Mouse (Mus musculus): ENCODE measurements around the gene Nup35.
A peak's percentile ranks its signal among the peaks of the same experiment; 100 is the strongest.

Nup35 gene

DNA sequence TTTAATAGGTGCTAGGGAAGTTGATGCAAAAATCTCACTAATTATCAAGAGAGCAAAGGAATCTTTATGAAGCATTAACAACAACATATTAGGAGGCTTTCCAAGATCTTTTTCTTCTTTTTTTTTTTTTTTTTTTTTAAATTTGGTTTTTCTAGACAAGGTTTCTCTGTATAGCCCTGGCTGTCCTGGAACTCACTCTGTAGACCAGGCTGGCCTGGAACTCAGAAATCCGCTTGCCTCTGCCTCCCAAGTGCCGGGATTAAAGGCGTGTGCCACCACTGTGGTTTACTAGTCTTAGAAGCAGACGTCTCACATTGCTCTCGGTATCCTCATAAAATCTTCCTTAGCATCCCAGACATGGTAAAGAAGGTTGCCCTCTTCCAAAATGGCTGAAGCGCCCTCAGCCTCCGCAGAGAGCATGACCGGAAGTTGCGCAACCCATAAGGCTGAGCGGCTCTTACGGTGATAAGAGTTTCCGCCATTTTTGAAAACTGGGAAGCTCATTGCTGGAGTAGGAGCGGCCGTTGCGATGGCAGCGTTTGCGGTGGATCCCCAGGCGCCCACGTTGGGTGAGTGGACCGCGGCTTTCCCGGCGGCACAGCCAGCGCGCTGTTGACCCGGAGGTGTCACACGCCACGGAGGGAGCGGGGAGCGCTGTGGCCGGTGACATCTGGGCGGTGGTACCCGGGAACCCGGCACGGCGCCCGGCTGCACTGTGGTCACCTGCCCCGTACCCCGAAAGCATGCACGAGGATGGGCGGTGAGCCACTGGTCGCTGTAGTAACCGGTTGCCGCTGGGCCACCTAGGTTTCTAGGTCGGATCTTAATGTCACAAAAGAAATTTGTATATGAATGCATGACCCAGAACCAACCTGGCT is 21.6 kb downstream of the Nup35 start:
- DNase-seq (ENCODE audit: low spot score in 2 of 2): peak; percentile 88 to 94

DNA sequence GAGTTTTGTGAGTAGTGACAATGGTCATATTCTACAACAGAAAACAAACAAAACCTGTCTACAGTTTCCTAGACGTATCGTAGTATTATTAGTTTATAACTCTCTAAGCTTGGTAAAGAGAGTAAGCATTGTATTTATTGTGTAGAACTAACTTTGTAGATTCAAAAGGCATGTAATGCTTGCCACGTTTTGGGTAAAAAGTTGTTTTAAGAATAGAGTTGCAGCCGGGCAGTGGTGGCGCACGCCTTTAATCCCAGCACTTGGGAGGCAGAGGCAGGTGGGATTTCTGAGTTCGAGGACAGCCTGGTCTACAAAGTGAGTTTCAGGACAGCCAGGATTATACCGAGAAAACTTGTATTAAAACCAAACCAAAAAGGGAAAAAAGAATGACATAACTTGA is 22.4 kb downstream of the Nup35 start:
- no peak for DNase-seq (ENCODE audit: low spot score in 2 of 2)

DNA sequence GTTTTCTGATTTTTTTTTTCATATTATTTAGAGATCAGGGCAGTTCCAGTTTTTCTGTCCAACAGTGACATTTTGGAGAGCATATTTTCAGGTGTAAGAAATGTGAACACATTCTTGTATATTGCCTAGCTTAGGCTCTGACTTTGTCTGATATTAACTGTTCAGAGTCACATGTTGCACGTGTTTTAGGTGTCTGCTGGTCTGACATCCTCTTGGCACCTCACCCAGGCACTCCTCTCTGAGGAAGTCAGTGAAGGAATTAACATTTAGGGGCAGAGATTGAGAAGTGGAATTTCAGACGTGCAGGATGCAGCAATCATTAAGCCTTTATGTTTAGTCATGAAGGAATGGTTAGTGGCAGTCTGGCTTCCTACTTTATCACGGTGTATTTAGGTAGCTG is 22.8 kb downstream of the Nup35 start:
- DNase-seq (ENCODE audit: low spot score in 2 of 2): no peak

DNA sequence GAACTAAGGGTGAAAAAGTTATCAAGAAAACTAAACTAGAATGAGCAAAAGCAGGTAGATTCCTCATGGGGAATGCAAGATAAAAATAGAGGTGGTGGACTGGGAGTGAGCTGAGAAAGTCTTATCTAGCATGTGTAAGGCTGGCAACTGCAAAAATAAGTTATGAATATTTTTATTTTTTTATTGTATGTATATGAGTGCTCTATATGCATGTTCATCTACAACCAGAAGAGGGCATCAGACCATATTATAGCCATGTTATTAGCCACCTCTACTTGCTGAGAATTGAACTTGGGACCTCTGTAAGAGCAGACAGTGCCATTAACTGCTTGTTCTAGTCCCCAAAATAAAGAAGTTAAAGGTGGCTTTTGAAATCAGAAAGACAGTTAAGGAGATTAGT is 44.4 kb downstream of the Nup35 start:
- DNase-seq (ENCODE audit: low spot score in 2 of 2): no peak

- DNase-seq (ENCODE audit: low spot score in 2 of 2): no peak
Measured at GRCm38 (mm10) chr2:80662682-80663081, 45.6 kb downstream of the Nup35 start.

GRCm38 (mm10) chr2:80667396-80667964 is 50.4 kb downstream of the Nup35 start:
- DNase-seq (ENCODE audit: low spot score in 2 of 2): no peak

- no peak for DNase-seq (ENCODE audit: low spot score in 2 of 2)
Measured at GRCm38 (mm10) chr2:80669868-80670666, 53.0 kb downstream of the Nup35 start.

GRCm38 (mm10) chr2:80678803-80679202 is 61.8 kb downstream of the Nup35 start:
- no peak for DNase-seq (ENCODE audit: low spot score in 2 of 2)

DNA sequence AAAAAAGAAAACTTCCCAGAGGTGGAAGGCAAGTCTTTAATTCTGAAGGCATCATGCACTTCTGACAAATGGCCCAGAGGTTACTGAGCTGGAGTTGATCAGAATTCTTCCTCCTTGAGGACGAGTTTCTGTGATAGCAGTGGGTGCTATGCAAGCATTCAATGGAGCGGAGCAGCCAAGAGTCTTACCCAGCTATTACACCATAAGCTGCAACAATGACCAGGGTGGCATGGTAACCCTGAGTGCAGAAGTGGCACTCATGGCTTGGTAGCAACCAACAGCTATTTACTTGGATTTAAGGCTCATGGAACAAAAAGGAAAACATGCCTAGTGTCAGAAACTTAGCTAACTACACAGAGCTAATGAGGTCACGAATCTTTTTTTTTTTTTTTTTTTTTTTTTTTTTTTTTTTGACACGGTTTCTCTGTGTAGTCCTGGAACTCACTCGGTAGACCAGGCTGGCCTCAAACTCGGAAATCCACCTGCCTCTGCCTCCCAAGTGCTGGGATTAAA is 66.7 kb downstream of the Nup35 start:
- DNase-seq (ENCODE audit: low spot score in 2 of 2): no peak

GRCm38 (mm10) chr2:80684396-80685071 is 67.5 kb downstream of the Nup35 start:
- no peak for DNase-seq (ENCODE audit: low spot score in 2 of 2)

DNA sequence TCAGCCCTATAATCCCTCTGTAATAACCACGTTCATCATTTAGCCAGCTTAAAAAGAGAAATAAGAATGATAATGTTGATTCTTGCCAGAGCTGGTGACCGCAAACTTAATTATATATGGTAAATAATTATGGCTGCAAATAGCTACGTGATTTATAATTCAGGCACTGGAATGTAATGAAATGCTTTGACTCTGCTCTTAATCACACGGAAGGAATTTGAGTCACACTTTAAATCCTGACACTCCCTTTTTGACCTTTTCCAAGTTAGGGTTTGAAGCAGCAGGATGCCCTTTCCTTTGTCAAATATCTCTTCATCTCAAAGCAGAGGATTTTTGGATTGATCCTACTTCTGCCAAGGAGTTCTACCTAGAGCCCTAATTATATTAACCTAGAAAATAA is 71.2 kb downstream of the Nup35 start:
- DNase-seq (ENCODE audit: low spot score in 2 of 2): no peak

DNA sequence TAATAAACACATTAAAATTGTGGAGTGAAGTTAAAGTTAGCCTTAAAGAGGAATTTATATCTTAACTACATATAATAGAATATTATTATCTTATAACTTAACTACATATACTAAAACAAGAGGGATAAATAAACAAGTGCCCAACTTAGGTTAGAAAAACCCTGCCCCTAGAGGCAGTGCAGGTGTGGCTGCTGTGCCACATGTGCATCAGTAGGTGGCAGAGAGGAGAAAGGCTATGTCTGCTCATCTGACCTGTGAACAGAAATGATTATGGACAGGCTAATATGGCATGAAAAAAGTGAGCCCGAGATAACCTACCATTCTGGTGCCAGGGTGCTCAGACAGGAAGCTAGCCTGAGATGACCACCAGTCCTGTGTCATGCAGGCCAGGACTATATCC is 90.4 kb downstream of the Nup35 start:
- DNase-seq (ENCODE audit: low spot score in 2 of 2): no peak
